Mouse (Mus musculus) intestine, embryonic 16.5 days (tissue): ENCODE results near the gene Jph4. TPM values are rescaled to one million over a fixed set of nuclear protein-coding genes. Genes with fewer than 3 reads are reported as not detected.

ENCODE experiments used
- ATAC-seq: fragments of 200-750 bp; cut with Nextera tagmentation; 2 replicates; pipeline ENCODE4 v1.8.0; 2017; ENCODE audit warnings: moderate TSS enrichment, moderate library complexity
- H3K27ac ChIP-seq: fragments of 300-500 bp; sonication (generic); 2 replicates; pipeline ENCODE4 v1.5.1; 2014; ENCODE audit warnings: mild to moderate bottlenecking, low read length
- H3K27me3 ChIP-seq: fragments of 300-500 bp; sonication (generic); replicated peaks from 2 replicates; pipeline ENCODE4 v1.6.1; 2014; ENCODE audit warnings: low read length, control low read depth, mixed read lengths; ENCODE audit not compliant: control insufficient read depth, insufficient read depth
- H3K36me3 ChIP-seq: fragments of 300-500 bp; sonication (generic); 2 replicates; pipeline ENCODE4 v1.6.1; 2014; ENCODE audit warnings: low read length, control low read depth; ENCODE audit not compliant: control insufficient read depth, insufficient read depth
- H3K4me1 ChIP-seq: fragments of 300-500 bp; sonication (generic); 2 replicates; pipeline ENCODE4 v1.6.1; 2014; ENCODE audit warnings: low read length, control low read depth, mixed read lengths; ENCODE audit not compliant: control insufficient read depth, insufficient read depth
- H3K4me2 ChIP-seq: fragments of 300-500 bp; sonication (generic); 2 replicates; pipeline ENCODE4 v1.6.1; 2014; ENCODE audit warnings: low read depth, low read length, control low read depth
- H3K4me3 ChIP-seq: fragments of 300-500 bp; sonication (generic); 2 replicates; pipeline ENCODE4 v1.5.1; 2014; ENCODE audit warnings: mild to moderate bottlenecking, low read length
- H3K9ac ChIP-seq: fragments of 300-500 bp; sonication (generic); 2 replicates; pipeline ENCODE4 v1.6.1; 2014; ENCODE audit warnings: low read depth, low read length
- H3K9me3 ChIP-seq: fragments of 300-500 bp; sonication (generic); 2 replicates; pipeline ENCODE4 v1.6.1; 2016; ENCODE audit warnings: low read length, control low read depth; ENCODE audit not compliant: control insufficient read depth
- WGBS: fragments of 180-500 bp; shearing (Covaris S2); extraction: QIAGEN DNeasy Blood & Tissue Kit; methylation state at CpG from one replicate; pipeline ENCODE4 v1.1.7; 2014; 5-methylcytosine and 5-hydroxymethylcytosine counted together
- polyA plus RNA-seq: library from polyadenylated mRNA; unstranded; fragments of >200 nt; fragmentation: Nextera tagmentation; extraction: Ambion mirVana; gene quantifications from 2 replicates; pipeline ENCODE4 v1.2.1, GENCODE M21; 2015

Jph4 gene
- 0.82 and 1.2 TPM in 2 replicates for polyA plus RNA-seq

GRCm38 (mm10) chr14:55116425-55117200 lies at the start of gene Jph4:
TSS of gene Jph4 (minus strand) at chr14:55116935.
- ATAC-seq = no peak
- H3K4me2 ChIP-seq = peak within 1 kb of the TSS; percentile 100
- peak within 1 kb of the TSS; percentile 41; the same call in 1 of the 2 replicates for H3K27ac ChIP-seq
- peaks cover 19% of the 10 kb centered on the region for H3K4me1 ChIP-seq
- H3K9me3 ChIP-seq = no peaks in the 10 kb centered on the region
- no peaks in the 10 kb centered on the region for H3K36me3 ChIP-seq
- H3K4me3 ChIP-seq = peak within 1 kb of the TSS; percentile 71
- 0 out of 2 replicates have a peak within 1 kb of the TSS, but pooled peaks have one; percentile 79 for H3K9ac ChIP-seq
- H3K27me3 ChIP-seq = peaks cover 25% of the 10 kb centered on the region
- WGBS = 9% methylated on average over 21 of the region's 21 CpGs

- Histone ChIP-seq H3K4me1 (peaks cover 10% of the 10 kb centered on the region), H3K4me2 (no peak overlapping the region), H3K9ac (no peak overlapping the region), H3K27ac (peak overlapping the region; percentile 80), H3K4me3 (no peak overlapping the region), H3K36me3 (no peaks in the 10 kb centered on the region), H3K9me3 (no peaks in the 10 kb centered on the region), H3K27me3 (no peaks in the 10 kb centered on the region)
- ATAC-seq = no peak
- WGBS = 43% methylated on average over 5 of the region's 5 CpGs
Measured at GRCm38 (mm10) chr14:55164172-55164806, 47.6 kb upstream of the Jph4 start.

- H3K4me1 ChIP-seq = peaks cover 10% of the 10 kb centered on the region
- ATAC-seq = peak; percentile 90
- H3K27ac ChIP-seq = peak overlapping the region; percentile 80
- H3K27me3 ChIP-seq = no peaks in the 10 kb centered on the region
- no peaks in the 10 kb centered on the region for H3K36me3 ChIP-seq
- H3K9ac ChIP-seq = no peak overlapping the region
- WGBS = 60% methylated on average over 4 of the region's 4 CpGs
- H3K9me3 ChIP-seq = no peaks in the 10 kb centered on the region
- H3K4me3 ChIP-seq = peak overlapping the region; percentile 20
- H3K4me2 ChIP-seq = peak overlapping the region; percentile 34; the same call in 1 of the 2 replicates
Measured at GRCm38 (mm10) chr14:55162168-55162567, 45.4 kb upstream of the Jph4 start.

- Histone ChIP-seq H3K4me2 (peak overlapping the region; percentile 45), H3K27me3 (no peaks in the 10 kb centered on the region), H3K4me1 (peaks cover 10% of the 10 kb centered on the region), H3K9me3 (no peaks in the 10 kb centered on the region), H3K27ac (peak overlapping the region; percentile 57; the same call in 1 of the 2 replicates), H3K4me3 (peak overlapping the region; percentile 11), H3K9ac (peak overlapping the region; percentile 46), H3K36me3 (no peaks in the 10 kb centered on the region)
- 30% methylated on average over 14 of the region's 14 CpGs for WGBS
- peak; percentile 53 for ATAC-seq
Measured at GRCm38 (mm10) chr14:55161098-55161634, 44.4 kb upstream of the Jph4 start.

GRCm38 (mm10) chr14:55160251-55161071 lies 43.7 kb upstream of the Jph4 start:
- Histone ChIP-seq H3K9me3 (no peaks in the 10 kb centered on the region), H3K4me2 (peak overlapping the region; percentile 45; the same call in 1 of the 2 replicates), H3K4me3 (no peak overlapping the region)

GRCm38 (mm10) chr14:55157322-55158065 lies 40.8 kb upstream of the Jph4 start:
- 40% methylated on average over 12 of the region's 12 CpGs for WGBS
- Histone ChIP-seq H3K4me1 (peaks cover 6% of the 10 kb centered on the region), H3K36me3 (no peaks in the 10 kb centered on the region), H3K9me3 (no peaks in the 10 kb centered on the region), H3K27ac (no peak overlapping the region; the same call in 1 of the 2 replicates), H3K9ac (no peak overlapping the region), H3K4me3 (no peak overlapping the region), H3K27me3 (no peaks in the 10 kb centered on the region), H3K4me2 (peak overlapping the region; percentile 11; the same call in 1 of the 2 replicates)
- peak; percentile 47 for ATAC-seq

More at GRCm38 (mm10) chr14:55160251-55161071, 43.7 kb upstream of the Jph4 start:
- Histone ChIP-seq H3K4me1 (peaks cover 10% of the 10 kb centered on the region), H3K36me3 (no peaks in the 10 kb centered on the region), H3K9ac (peak overlapping the region; percentile 46; the same call in 1 of the 2 replicates), H3K27ac (0 out of 2 replicates have a peak overlapping the region, but pooled peaks have one; percentile 57), H3K27me3 (no peaks in the 10 kb centered on the region)
- WGBS = 78% methylated on average over 10 of the region's 10 CpGs
- ATAC-seq = no peak

GRCm38 (mm10) chr14:55152951-55153481 lies 36.3 kb upstream of the Jph4 start:
- no peaks in the 10 kb centered on the region for H3K9me3 ChIP-seq
- no peak for ATAC-seq
- H3K27me3 ChIP-seq = no peaks in the 10 kb centered on the region
- no peak overlapping the region for H3K9ac ChIP-seq
- no peak overlapping the region for H3K4me3 ChIP-seq
- no peaks in the 10 kb centered on the region for H3K36me3 ChIP-seq
- no peak overlapping the region for H3K4me2 ChIP-seq
- WGBS = 71% methylated on average over 16 of the region's 16 CpGs
- no peak overlapping the region for H3K27ac ChIP-seq
- H3K4me1 ChIP-seq = no peaks in the 10 kb centered on the region

GRCm38 (mm10) chr14:55152174-55152573 lies 35.4 kb upstream of the Jph4 start:
- Histone ChIP-seq H3K4me2 (no peak overlapping the region), H3K27ac (no peak overlapping the region), H3K36me3 (no peaks in the 10 kb centered on the region), H3K9me3 (no peaks in the 10 kb centered on the region), H3K27me3 (no peaks in the 10 kb centered on the region), H3K4me1 (no peaks in the 10 kb centered on the region), H3K9ac (no peak overlapping the region), H3K4me3 (no peak overlapping the region)
- 85% methylated on average over 4 of the region's 4 CpGs for WGBS
- ATAC-seq = no peak
